Mouse (Mus musculus): ENCODE results near the gene Rgs12. TPM values are rescaled to one million over a fixed set of nuclear protein-coding genes. Genes with fewer than 3 reads are reported as not detected.

The Rgs12 gene
- total RNA-seq, 2 experiments from 2014 or later: 7.1 to 8.6 TPM

DNA sequence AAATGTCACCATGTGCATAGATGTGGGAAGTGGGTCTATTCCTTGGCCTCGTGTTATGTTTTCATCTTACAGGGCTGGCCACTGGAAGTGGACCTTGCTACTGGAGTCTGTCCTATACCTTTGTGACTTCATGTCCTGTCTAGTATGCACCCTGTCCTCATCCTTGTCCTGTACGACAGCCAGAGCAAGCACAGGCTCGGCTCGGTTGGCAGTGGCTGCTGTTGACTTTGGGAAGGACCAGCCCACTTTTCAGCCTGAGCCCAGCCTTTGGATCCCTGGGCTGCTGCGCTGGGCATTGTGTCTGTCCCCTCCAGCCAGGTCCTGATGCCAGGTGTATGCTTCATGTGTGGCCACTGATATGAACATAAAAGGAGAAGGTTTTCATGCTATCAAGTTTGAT is 61.4 kb downstream of the Rgs12 start:
- intact Hi-C loops (cut with DNase I; ENCODE audit: low total_unique reads): no loop called here
- no peak for DNase-seq

DNA sequence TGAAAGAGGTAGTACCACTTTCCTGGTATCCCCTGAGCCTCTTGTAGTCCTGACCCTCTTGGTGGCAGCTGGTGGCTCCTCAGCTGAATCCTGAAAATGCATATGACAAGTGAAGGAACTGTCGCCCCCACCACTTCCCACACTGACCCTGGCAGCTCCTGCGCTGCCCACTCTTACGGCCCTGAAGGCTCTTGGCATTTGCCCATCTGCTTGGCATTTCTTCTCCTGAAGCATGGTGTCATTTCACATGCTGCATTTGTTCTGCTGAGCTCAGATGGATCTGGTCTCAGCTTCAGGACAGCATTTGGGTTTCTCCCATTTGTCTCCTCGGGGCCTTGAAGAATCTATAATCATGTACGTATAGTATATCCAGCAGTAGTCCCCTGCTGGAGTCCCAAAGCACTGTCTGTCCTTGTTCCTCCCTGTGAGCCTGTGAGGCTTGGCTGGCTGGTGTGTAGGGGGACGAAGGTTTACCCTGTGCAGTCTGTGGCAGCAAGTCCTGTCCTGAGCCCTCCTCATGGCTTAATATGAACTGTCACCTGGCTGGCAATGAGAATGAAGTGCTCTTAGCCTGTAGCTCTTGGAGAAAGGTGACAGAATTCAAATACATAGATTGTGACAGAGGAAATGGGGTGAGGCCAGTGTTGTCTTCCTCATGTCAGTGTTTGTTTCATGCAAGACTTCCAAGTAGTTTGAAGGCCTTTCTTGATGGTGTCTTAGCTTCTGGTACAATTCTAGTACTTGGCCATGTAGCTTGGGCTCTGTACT is 62.1 kb downstream of the Rgs12 start:
- no peak for DNase-seq
- intact Hi-C loops (cut with DNase I; ENCODE audit: low total_unique reads): no loop called here

DNA sequence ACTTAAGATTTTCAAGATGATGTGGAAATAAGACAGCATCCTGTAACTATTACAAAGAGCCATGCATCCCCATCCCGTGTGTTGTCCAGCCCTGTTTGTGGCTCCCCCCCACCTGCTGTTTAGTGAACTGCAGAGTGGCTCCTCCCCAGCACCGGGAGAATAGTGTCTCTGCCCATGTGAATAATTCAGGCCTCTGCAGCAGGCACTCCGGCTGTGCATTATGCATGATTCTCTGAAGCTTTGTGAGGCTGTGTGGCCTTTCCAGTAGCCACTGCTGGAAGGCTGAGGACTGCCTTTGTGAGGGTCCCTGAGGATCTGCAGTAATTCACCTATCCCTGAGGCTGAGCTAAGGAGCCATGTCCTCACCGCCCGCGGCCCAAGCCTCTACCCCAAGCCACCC is 64.8 kb downstream of the Rgs12 start:
- no peak for DNase-seq
- intact Hi-C loops (cut with DNase I; ENCODE audit: low total_unique reads): no loop called here

DNA sequence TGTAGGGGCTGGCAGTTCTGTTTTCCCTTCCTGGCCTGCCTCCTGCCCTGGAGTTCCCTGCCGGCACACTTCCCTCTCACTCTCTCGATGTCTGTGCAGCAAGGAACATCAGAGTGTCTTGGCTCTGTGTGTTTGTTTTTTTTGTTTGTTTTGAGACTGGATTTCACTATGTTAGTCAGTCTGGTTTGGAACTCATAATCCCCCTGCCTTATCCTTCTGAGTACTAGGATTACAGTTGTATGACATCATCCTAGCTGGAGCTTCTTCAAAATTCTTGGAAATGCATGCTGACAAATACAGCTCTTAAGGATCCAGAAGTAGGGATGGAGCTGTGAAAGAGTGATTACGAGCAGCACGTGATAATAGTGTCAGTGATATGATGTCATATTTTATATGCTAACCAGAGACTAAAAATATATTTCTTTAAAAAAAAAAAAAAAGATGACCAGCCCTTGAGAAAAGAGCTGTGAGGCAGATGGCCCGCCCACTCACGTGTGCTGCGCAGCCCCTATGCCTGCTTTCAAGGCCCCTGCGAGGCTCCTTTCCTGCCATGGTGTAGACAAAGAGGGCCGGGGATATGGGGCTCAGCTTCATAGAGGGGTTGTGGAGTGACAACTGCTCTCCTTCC is 70.5 kb downstream of the Rgs12 start:
- no peak for DNase-seq
- intact Hi-C loops (cut with DNase I; ENCODE audit: low total_unique reads): no loop called here

DNA sequence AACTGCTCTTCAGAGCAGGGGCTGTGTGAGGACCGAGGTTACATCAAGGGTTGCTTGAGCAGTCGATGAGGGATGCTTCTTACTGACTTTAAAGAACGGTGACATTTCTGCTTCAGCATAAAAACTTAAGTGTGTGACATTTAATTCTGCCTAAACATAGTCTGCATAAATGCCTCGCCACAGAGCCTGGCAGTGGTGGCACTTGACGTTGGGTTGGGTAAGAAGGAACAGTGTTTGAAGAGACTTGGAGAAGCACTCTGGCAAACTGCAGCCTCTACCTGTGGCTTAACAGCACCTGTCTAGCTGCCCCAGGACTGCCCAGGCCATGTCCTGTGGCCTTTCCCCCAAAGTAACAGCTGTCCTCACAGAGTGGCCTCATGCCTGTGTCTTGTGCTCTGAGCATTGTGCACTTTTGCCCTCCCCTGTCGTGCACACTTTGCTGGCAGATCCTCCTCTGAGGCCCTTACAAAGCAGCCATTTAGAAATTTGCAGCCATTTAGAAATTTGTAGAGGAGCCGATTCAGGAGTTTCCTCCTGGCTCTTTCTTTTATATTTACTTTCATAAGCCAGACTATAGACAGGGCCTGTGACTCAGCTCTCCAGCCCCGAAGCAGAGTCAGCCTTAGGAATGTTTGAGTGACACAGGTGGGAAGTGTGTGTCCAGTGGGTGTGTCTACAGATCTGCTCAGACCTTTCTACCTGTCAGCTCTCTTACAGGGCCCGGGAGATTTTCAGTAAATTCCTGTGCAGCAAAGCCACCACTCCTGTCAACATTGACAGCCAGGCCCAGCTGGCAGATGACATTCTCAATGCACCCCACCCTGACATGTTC is 71.4 kb downstream of the Rgs12 start:
- intact Hi-C loops (cut with DNase I; ENCODE audit: low total_unique reads): no loop called here
- no peak for DNase-seq

DNA sequence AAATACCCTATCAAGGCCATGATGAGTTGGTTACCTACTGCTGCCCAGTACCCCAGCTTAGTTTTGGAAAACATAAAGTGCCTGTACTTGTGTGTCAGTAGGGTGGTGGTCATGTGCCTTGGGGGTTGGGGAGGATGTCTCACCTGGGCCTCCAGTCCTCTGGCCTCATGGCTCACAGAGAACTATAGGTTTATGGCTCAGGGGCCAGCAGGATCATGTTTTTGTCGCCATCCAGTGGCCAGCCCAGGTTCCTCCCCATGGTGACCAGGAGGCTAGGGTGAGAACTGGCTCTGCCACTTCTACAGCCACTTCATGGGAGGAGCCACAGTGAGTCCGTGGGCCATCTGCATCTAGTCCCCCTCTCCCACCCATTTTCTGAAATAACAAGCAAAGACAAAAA is 75.7 kb downstream of the Rgs12 start:
- intact Hi-C loops (cut with DNase I; ENCODE audit: low total_unique reads): loop anchor here (2.0 to 5.0 kb wide), 2 partner anchors 38 to 108 kb away; no protein-coding TSS in a partner anchor
- DNase-seq: peak; percentile 53

DNA sequence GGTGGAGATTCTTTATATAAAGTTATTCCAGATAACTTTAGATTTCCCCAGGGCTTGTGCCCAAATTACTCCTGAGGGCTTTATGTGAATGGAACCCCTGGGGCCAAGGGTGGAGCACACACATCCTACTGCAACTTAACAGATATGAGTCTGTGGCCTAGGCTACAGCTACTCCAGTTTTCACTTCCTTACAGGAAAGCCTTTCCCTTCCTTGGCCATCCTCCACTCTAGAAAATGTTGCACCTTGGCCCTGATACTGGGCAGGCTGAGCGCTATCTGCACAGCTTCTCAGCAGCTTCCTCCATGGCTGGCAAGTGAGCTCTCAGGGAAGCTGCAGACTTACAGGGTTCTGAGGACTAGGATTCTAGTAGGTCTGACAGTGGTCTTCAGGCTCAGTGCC is 80.1 kb downstream of the Rgs12 start:
- intact Hi-C loops (cut with DNase I; ENCODE audit: low total_unique reads): loop anchor here (5.0 kb wide), 1 partner anchor 112 kb away; no protein-coding TSS in a partner anchor

DNA sequence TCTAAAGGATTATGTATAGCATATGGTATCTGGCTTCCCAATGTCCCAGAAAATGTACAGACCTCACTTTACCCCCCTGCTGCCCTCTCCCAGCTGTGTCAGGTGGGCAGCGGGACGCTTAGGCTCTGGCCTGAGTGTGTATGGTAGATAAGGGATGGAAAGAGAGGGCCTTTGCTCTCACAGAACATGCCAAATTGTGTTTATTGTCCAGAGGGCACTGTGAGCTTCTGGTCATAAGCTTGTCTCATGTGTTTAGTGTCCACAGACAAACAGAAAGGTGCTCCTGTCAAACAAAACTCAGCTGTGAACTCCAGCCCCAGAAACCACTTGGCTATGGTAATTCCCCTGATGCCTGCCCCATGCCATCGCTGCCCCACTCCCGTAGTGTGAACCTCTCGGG is 80.5 kb downstream of the Rgs12 start:
- intact Hi-C loops (cut with DNase I; ENCODE audit: low total_unique reads): loop anchor here (5.0 kb wide), 1 partner anchor 112 kb away; no protein-coding TSS in a partner anchor
- DNase-seq: no peak

More for the DNA sequence above, 80.1 kb downstream of the Rgs12 start:
- no peak for DNase-seq

DNA sequence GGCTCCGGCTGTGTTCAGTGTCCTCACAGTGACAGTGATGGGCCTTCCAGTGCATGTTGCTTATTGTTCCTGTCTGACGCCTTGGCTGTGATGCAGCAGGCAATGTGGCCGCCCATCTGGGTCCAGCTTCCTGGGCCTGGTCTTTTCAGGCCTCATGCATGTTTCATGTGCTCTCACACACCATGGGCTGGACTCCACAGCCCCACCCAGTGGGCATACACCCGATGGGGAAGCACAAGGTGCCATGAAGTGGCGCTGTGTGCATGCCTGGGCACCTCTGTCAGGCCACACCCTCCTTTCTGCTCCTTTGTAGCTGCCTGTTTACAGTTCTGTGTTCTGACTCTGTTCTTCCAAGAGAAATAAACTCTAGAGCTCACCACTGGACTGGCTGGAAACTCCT is 83.8 kb downstream of the Rgs12 start:
- intact Hi-C loops (cut with DNase I; ENCODE audit: low total_unique reads): no loop called here
- no peak for DNase-seq

DNA sequence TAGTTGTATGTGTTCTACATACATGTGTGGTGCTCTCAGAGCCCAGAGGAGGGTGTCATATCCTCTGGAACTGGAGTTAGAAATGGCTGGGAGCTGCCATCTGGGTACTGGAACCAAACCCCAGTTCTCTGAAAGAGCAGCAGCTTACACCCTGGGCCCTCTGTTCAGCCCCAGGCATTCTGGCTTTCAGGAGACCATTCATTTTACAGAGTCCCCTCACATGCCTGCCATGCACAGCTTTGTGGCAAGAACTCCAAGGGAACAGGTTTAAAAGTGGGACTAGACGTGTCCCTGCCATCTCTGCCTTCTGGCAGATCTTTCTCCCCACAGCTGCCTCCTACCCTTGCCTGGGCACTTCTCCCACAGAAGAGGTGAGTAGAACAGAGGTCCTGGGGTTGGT is 84.4 kb downstream of the Rgs12 start:
- DNase-seq: no peak
- intact Hi-C loops (cut with DNase I; ENCODE audit: low total_unique reads): no loop called here

DNA sequence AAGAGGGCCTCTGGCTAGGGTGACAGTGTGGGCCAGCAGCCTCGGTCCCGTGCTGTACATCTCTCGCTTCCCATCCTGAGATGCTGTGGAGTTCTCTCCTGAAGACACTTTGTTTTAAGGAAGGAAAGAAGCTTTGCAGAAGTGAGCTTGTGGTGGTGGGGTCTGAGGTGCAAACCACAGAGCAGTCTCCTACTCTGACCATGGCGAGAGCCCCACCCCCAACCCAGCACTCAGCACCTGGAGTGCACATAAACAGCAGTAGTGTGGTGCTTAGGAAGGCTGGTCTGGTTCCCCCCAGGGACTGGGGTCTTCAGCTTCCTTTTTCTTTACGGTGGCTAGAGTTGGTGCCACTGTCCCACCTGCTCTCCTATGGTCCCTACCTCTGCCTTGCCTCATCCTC is 85.9 kb downstream of the Rgs12 start:
- no peak for DNase-seq

DNA sequence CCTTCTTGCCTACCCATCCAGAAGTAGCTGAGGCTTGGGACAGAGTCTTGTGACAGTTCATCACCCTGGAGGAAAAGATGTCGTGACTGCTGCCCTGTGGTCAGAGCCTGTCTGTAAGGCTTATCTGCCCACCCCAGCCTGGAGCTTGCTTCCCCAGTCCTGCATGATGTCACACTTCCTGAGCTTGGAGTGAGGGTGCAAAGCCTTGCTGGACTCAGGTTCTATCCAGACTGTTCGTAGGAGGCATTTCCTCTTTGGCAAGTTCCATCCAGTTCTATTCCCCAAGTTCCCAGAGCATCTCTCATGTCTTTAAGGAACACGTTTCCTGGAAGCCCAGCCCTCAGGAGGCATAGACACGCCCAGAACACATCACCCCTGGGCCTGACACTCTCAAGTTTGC is 86.5 kb downstream of the Rgs12 start:
- intact Hi-C loops (cut with DNase I; ENCODE audit: low total_unique reads): no loop called here
- no peak for DNase-seq

More for the DNA sequence above, 85.9 kb downstream of the Rgs12 start:
- intact Hi-C loops (cut with DNase I; ENCODE audit: low total_unique reads): no loop called here

DNA sequence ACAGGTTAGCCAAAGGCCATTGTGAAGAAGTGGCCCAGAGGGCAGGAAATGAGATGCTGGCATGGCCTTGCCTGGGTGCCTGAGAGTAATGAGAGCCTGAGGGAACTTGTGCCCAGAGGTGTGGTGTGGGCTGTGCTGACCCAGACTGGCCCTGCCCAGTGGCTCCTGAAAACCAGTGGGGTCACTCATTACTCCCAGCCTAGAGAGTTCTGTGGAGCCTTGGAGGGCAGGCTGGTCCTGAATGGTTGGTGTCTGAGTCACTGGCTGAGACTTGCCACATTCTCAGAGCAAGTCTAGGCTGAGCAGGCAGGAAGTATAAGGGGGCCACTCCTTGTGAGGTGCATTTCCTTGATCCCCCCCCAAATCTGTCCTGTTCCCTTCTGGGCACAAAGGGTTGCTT is 88.2 kb downstream of the Rgs12 start:
- intact Hi-C loops (cut with DNase I; ENCODE audit: low total_unique reads): no loop called here
- no peak for DNase-seq

DNA sequence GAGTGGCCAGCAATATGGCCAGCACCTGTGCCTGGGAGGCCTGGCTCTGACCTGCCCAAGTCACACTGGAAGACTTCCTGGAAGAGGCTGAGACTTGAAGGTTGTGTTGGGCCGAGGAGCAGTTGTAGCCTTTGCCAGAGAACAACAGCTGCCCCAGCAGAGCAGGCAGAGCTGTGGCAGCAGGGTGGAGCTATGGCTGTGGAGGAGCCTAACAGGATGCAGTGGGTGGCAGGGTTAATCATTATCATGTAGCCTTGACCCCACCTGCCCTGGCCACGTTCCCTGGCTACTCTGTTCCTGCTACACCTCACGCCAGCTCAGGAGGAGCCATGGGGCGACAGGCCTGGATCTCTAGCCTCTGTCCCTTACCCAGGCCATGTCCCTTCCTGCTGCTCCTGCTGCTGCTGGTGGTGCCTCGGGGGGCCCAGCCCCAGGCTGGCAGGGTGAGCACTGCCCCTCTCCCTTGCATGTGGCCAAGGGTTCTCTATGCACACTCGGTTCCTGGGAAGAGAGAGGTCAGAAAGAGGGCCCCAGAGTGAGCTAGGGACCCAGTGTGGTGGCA is 92.1 kb downstream of the Rgs12 start, which contains the start of gene Hgfac:
Hgfac (plus strand) TSS at position 242 of the 562 bp plus-strand sequence.
- DNase-seq: no peak
- intact Hi-C loops (cut with DNase I; ENCODE audit: low total_unique reads): loop anchor here (5.0 kb wide), 2 partner anchors 54 to 124 kb away; no protein-coding TSS in a partner anchor

DNA sequence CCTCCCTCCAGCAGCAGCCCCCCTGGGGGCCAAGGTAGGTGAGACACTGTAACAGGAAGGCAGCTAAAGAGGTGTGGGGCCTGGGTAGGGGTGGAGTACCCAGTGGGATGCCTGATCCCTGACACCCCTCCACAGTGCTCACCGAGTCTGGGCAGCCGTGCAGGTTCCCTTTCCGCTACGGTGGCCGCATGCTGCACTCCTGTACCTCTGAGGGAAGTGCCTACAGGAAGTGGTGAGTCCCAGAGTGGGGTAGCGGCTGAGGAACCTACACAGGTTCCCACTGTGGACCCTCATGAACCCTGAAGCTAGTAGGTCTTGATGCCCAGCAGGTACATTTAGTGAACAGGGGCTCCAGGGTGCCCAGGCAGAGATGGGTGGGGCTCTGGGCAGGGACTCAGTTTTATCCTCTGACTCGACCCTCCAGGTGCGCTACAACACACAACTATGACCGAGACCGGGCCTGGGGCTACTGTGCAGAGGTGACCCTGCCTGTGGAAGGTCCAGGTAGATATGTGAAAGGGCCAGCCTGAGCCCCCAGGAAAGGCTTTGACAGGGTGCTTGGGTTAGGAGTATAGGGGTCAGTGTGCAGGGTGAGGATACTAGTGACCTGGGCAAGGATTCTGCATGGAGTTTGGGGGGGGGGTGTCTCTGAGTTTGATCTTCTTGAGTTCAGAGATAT is 93.3 kb downstream of the Rgs12 start:
- intact Hi-C loops (cut with DNase I; ENCODE audit: low total_unique reads): loop anchor here (5.0 kb wide), 2 partner anchors 55 to 125 kb away; no protein-coding TSS in a partner anchor
- DNase-seq: no peak

DNA sequence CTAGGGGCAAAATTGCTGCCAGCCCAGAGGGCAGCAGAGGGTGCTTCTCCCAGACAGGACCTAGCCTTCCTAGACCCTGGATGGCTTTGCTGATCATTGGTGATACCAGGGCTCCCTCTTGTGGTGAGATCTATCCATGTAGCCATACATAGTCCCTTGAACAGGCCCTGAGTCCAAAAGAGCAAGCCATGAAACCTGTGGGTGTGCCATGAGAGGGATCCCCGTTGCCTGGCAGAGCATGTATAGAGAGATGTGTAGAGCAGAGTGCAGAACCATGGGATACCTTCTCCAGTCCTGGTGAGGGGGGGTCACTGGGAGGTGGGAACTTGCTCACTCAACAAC is 93.8 kb downstream of the Rgs12 start:
- intact Hi-C loops (cut with DNase I; ENCODE audit: low total_unique reads): loop anchor here (5.0 kb wide), 2 partner anchors 56 to 126 kb away; no protein-coding TSS in a partner anchor

DNA sequence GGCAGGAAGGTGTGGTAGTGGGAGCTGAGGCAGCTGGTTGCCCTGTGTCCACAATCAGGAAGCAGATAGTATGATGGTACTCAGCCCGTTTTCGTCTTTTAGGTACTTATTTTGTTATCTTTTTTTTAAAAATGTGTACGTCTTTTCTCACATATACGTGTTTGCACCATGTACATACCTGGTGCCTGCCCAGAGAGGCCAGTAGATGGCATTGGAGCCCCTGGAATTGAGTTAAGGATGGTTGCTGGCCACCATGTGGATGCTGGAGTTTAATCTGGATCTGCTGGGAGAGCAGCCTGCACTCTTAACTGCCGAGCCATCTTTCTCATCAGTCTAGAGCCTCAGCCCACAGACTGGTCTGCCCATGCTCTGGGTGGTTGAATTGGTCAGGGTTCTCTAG is 101.3 kb downstream of the Rgs12 start:
- intact Hi-C loops (cut with DNase I; ENCODE audit: low total_unique reads): loop anchor here (5.0 kb wide), 1 partner anchor 37 kb away; no protein-coding TSS in a partner anchor

More for the DNA sequence above, 93.8 kb downstream of the Rgs12 start:
- peak; percentile 67 for DNase-seq

DNA sequence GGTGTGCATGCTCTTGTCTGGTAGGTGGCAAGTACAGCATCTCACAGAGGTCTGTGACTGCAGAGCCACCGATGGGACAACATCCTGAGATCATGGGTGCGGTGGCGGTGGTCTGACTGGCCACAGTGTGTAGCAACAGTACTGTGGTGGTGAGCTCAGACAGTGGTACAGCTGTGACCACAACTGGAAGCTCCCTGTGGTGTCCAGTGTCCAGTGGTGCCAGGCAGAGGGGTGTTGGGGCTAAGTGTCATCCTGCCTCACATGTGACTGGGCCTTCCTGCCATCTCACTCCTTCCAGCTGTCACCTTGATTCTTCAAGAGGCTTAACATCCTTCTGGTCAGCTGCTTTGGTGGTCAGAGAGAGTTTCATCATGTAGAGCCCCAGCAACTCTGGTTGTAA is 105.4 kb downstream of the Rgs12 start:
- intact Hi-C loops (cut with DNase I; ENCODE audit: low total_unique reads): loop anchor here (5.0 kb wide), 1 partner anchor 33 kb away; no protein-coding TSS in a partner anchor
- DNase-seq: no peak

More for the DNA sequence above, 101.3 kb downstream of the Rgs12 start:
- no peak for DNase-seq

DNA sequence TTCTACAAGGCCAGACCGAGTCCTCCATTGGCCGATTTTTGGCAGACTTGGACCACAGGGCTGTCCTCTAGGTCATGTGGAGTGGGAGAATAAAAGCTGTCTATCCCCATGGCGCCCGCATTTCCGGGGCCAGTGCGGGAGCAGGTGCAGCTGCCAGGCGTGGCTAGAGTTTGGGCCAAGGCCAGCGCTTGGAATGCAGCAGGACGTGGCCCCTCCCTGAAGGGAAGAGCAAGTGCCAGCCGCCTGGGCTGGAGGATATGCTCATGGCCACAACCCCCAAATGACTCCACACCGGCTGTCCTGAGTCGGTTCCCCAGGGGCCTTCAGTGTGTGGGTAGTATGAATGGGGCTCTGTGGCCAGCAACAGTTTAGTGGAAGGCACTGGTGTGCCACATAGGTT is 105.8 kb downstream of the Rgs12 start:
- peak; percentile 78 for DNase-seq
- intact Hi-C loops (cut with DNase I; ENCODE audit: low total_unique reads): no loop called here

Measured in gastrocnemius, postnatal 14 days (tissue).